Mouse (Mus musculus) layer of hippocampus, adult 18-20 months (tissue): ENCODE measurements around the gene Tmem123. TPM values are rescaled to one million over a fixed set of nuclear protein-coding genes. Genes with fewer than 3 reads are reported as not detected.

ENCODE experiments used
- DNase-seq, 2 experiments: peaks; one replicate each; pipeline ENCODE4 v3.0.0; 2022; ENCODE audit warnings: low spot score in 2 of 2
- microRNA-seq, 2 experiments: library from miRNA; unstranded; fragments of <30 nt; microRNA quantifications; one replicate each; pipeline ENCODE4 v1.2.0; 2021
- total RNA-seq, 2 experiments: library from RNA; stranded (reverse); gene quantifications; 2 replicates each; pipeline ENCODE4 v1.2.3; 2021

Tmem123 gene
- total RNA-seq, 2 experiments from 2014 or later: 12.2 to 12.4 TPM

- DNase-seq: no peak
Observed at GRCm38 (mm10) chr9:7822758-7823157, 58.9 kb downstream of the Tmem123 start.

GRCm38 (mm10) chr9:7824916-7825315 is 61.1 kb downstream of the Tmem123 start:
- no peak for DNase-seq

- DNase-seq: no peak
Observed at GRCm38 (mm10) chr9:7828706-7829105, 64.9 kb downstream of the Tmem123 start.

- no peak for DNase-seq
Observed at GRCm38 (mm10) chr9:7829531-7830528, 66.0 kb downstream of the Tmem123 start.

- no peak for DNase-seq
Observed at GRCm38 (mm10) chr9:7833421-7833820, 69.6 kb downstream of the Tmem123 start.

GRCm38 (mm10) chr9:7835302-7835701 is 71.5 kb downstream of the Tmem123 start:
- no peak for DNase-seq

GRCm38 (mm10) chr9:7836331-7836730 is 72.5 kb downstream of the Tmem123 start:
- peak; percentile 11 to 51 for DNase-seq

- DNase-seq: peak; percentile 91 to 97
Observed at GRCm38 (mm10) chr9:7836905-7837805, 73.3 kb downstream of the Tmem123 start, which contains the start of gene Birc2. Gene Birc2 (minus strand): TSS chr9:7837064.

GRCm38 (mm10) chr9:7837806-7838440 is 74.1 kb downstream of the Tmem123 start:
- no peak for DNase-seq

- no peak for DNase-seq
Observed at GRCm38 (mm10) chr9:7841221-7841620, 77.4 kb downstream of the Tmem123 start.

Small RNAs within 50 kb of the gene (microRNA-seq; reads per million reads assigned to microRNA genes)
- gene Mir5618: 0 to 0.59 reads per million in 2 experiments

Other genes with a start within 250 kb of the Tmem123 start
- gene Mmp8, start 205.6 kb upstream of the Tmem123 start, total RNA-seq: not detected
- gene Mmp27, start 192.6 kb upstream of the Tmem123 start, total RNA-seq: not detected
- not detected for gene Mmp20, start 135.8 kb upstream of the Tmem123 start, total RNA-seq
- gene Mmp7, start 72.0 kb upstream of the Tmem123 start, total RNA-seq: not detected
- 10 to 100 TPM; 33.9 to 38.2 TPM for gene Birc2, start 73.0 kb downstream of the Tmem123 start, total RNA-seq
- 1 to 10 TPM; 1.4 to 1.6 TPM for gene Birc3, start 109.1 kb downstream of the Tmem123 start, total RNA-seq
- gene Yap1, start 240.6 kb downstream of the Tmem123 start, total RNA-seq: 10 to 100 TPM; 16.9 to 20.7 TPM